Mouse (Mus musculus): ENCODE data around the gene Lyz2. TPM values are rescaled to one million over a fixed set of nuclear protein-coding genes. Genes with fewer than 3 reads are reported as not detected.
"Not testable (repeated sequence)": the region's sequence is repeated elsewhere in the genome, so short reads cannot be mapped to it uniquely, and the experiment has no call there.

Gene Lyz2
- total and polyA plus RNA-seq, 3 experiments: 149 to 190 (median 178) TPM

- WGBS: 64% methylated on average over 3 of the region's 3 CpGs
- Histone ChIP-seq H3K79me2 (replicated peaks; ENCODE audit: control insufficient read depth, insufficient read depth, low read length) (no peaks in the 10 kb centered on the region), H3K27ac (no peak overlapping the region), H3K4me1 (ENCODE audit: control insufficient read depth, insufficient read depth, low read length) (no peaks in the 10 kb centered on the region), H3K4me3 (no peak overlapping the region), H3K9ac (ENCODE audit: low read depth, low read length) (no peak overlapping the region), H3K27me3 (ENCODE audit: control insufficient read depth, insufficient read depth, low read length) (no peaks in the 10 kb centered on the region), H3K36me3 (ENCODE audit: control insufficient read depth, insufficient read depth, low read length) (no peaks in the 10 kb centered on the region)
- TF ChIP-seq EP300 (IDR thresholded peaks at IDR 0.05; ENCODE audit: insufficient read depth, low read depth, low read length): no peak
- TF ChIP-seq POLR2A (IDR thresholded peaks at IDR 0.05; ENCODE audit: insufficient read depth, low read depth, low read length): no peak
- intact Hi-C loops (cut with DNase I): no loop called here
- DNase-seq: no peak
These were observed 5.2 kb upstream of the Lyz2 start for GRCm38 (mm10) chr10:117287226-117287850.

GRCm38 (mm10) chr10:117286366-117286970, 4.3 kb upstream of the Lyz2 start:
- Histone ChIP-seq H3K27me3 (ENCODE audit: control insufficient read depth, insufficient read depth, low read length) (no peaks in the 10 kb centered on the region), H3K4me1 (ENCODE audit: control insufficient read depth, insufficient read depth, low read length) (no peaks in the 10 kb centered on the region), H3K4me3 (no peak overlapping the region), H3K79me2 (replicated peaks; ENCODE audit: control insufficient read depth, insufficient read depth, low read length) (no peaks in the 10 kb centered on the region), H3K27ac (no peak overlapping the region), H3K36me3 (ENCODE audit: control insufficient read depth, insufficient read depth, low read length) (no peaks in the 10 kb centered on the region), H3K9ac (ENCODE audit: low read depth, low read length) (no peak overlapping the region)
- intact Hi-C loops (cut with DNase I): no loop called here
- TF ChIP-seq CTCF (IDR thresholded peaks at IDR 0.05) (no peak), EP300 (IDR thresholded peaks at IDR 0.05; ENCODE audit: insufficient read depth, low read depth, low read length) (no peak), POLR2A (IDR thresholded peaks at IDR 0.05; ENCODE audit: insufficient read depth, low read depth, low read length) (no peak)
- WGBS: 92% methylated on average over 6 of the region's 6 CpGs
- no peak for DNase-seq

- 56% methylated on average over 3 of the region's 7 CpGs for WGBS
- H3K9ac ChIP-seq (ENCODE audit: low read depth, low read length): not testable (repeated sequence)
These were observed 3.5 kb upstream of the Lyz2 start for GRCm38 (mm10) chr10:117285584-117285983.

GRCm38 (mm10) chr10:117284578-117285520, 2.7 kb upstream of the Lyz2 start:
- no peaks in the 10 kb centered on the region for H3K36me3 ChIP-seq (ENCODE audit: control insufficient read depth, insufficient read depth, low read length)
- no peak for DNase-seq
- no peaks in the 10 kb centered on the region for H3K79me2 ChIP-seq (replicated peaks; ENCODE audit: control insufficient read depth, insufficient read depth, low read length)
- H3K27ac ChIP-seq: no peak overlapping the region
- H3K4me3 ChIP-seq: no peak overlapping the region
- 65% methylated on average over 10 of the region's 10 CpGs for WGBS
- H3K4me1 ChIP-seq (ENCODE audit: control insufficient read depth, insufficient read depth, low read length): no peaks in the 10 kb centered on the region
- intact Hi-C loops (cut with DNase I): no loop called here
- no peaks in the 10 kb centered on the region for H3K27me3 ChIP-seq (ENCODE audit: control insufficient read depth, insufficient read depth, low read length)
- no peak overlapping the region for H3K9ac ChIP-seq (ENCODE audit: low read depth, low read length)
- TF ChIP-seq POLR2A (IDR thresholded peaks at IDR 0.05; ENCODE audit: insufficient read depth, low read depth, low read length) (no peak), CTCF (IDR thresholded peaks at IDR 0.05) (no peak), EP300 (IDR thresholded peaks at IDR 0.05; ENCODE audit: insufficient read depth, low read depth, low read length) (no peak)

More at GRCm38 (mm10) chr10:117285584-117285983, 3.5 kb upstream of the Lyz2 start:
- H3K36me3 ChIP-seq (ENCODE audit: control insufficient read depth, insufficient read depth, low read length); intact Hi-C loops (cut with DNase I); H3K79me2 ChIP-seq (replicated peaks; ENCODE audit: control insufficient read depth, insufficient read depth, low read length); DNase-seq; H3K4me1 ChIP-seq (ENCODE audit: control insufficient read depth, insufficient read depth, low read length); H3K4me3 ChIP-seq; H3K27me3 ChIP-seq (ENCODE audit: control insufficient read depth, insufficient read depth, low read length); H3K27ac ChIP-seq: not testable (repeated sequence)

- Histone ChIP-seq H3K36me3 (ENCODE audit: control insufficient read depth, insufficient read depth, low read length) (no peaks in the 10 kb centered on the region), H3K27ac (no peak overlapping the region), H3K79me2 (replicated peaks; ENCODE audit: control insufficient read depth, insufficient read depth, low read length) (no peaks in the 10 kb centered on the region), H3K4me1 (ENCODE audit: control insufficient read depth, insufficient read depth, low read length) (no peaks in the 10 kb centered on the region), H3K9ac (ENCODE audit: low read depth, low read length) (no peak overlapping the region), H3K27me3 (ENCODE audit: control insufficient read depth, insufficient read depth, low read length) (no peaks in the 10 kb centered on the region), H3K4me3 (no peak overlapping the region)
- intact Hi-C loops (cut with DNase I): no loop called here
- TF ChIP-seq POLR2A (IDR thresholded peaks at IDR 0.05; ENCODE audit: insufficient read depth, low read depth, low read length) (no peak), EP300 (IDR thresholded peaks at IDR 0.05; ENCODE audit: insufficient read depth, low read depth, low read length) (no peak), CTCF (IDR thresholded peaks at IDR 0.05) (no peak)
- no peak for DNase-seq
- WGBS: 84% methylated on average over 7 of the region's 7 CpGs
These were observed 1.9 kb upstream of the Lyz2 start for GRCm38 (mm10) chr10:117283871-117284577.

- H3K4me3 ChIP-seq; H3K79me2 ChIP-seq (replicated peaks; ENCODE audit: control insufficient read depth, insufficient read depth, low read length); DNase-seq; H3K4me1 ChIP-seq (ENCODE audit: control insufficient read depth, insufficient read depth, low read length); H3K36me3 ChIP-seq (ENCODE audit: control insufficient read depth, insufficient read depth, low read length); H3K27me3 ChIP-seq (ENCODE audit: control insufficient read depth, insufficient read depth, low read length); intact Hi-C loops (cut with DNase I); H3K9ac ChIP-seq (ENCODE audit: low read depth, low read length); H3K27ac ChIP-seq: not testable (repeated sequence)
- WGBS: 89% methylated on average over 4 of the region's 4 CpGs
These were observed 1.1 kb upstream of the Lyz2 start for GRCm38 (mm10) chr10:117283196-117283595.
